Mouse (Mus musculus): ENCODE measurements around the gene Zfp518b. TPM values are rescaled to one million over a fixed set of nuclear protein-coding genes. Genes with fewer than 3 reads are reported as not detected.

Zfp518b gene
- polyA plus RNA-seq (2021; fragmentation: Nextera tagmentation) = 2.1 and 3.4 TPM in 2 replicates
- long read RNA-seq, experiment 1, full-length matches to known transcripts = 5 of 16 reads
- long read RNA-seq, experiment 1, partial matches to known transcripts = 2 of 16 reads
- long read RNA-seq, experiment 1, other reads (novel, unspliced or antisense) = 9 of 16 reads
- long read RNA-seq, experiment 2, full-length matches to known transcripts = 1 of 7 reads
- long read RNA-seq, experiment 2, partial matches to known transcripts = 1 of 7 reads
- long read RNA-seq, experiment 2, other reads (novel, unspliced or antisense) = 5 of 7 reads

DNA sequence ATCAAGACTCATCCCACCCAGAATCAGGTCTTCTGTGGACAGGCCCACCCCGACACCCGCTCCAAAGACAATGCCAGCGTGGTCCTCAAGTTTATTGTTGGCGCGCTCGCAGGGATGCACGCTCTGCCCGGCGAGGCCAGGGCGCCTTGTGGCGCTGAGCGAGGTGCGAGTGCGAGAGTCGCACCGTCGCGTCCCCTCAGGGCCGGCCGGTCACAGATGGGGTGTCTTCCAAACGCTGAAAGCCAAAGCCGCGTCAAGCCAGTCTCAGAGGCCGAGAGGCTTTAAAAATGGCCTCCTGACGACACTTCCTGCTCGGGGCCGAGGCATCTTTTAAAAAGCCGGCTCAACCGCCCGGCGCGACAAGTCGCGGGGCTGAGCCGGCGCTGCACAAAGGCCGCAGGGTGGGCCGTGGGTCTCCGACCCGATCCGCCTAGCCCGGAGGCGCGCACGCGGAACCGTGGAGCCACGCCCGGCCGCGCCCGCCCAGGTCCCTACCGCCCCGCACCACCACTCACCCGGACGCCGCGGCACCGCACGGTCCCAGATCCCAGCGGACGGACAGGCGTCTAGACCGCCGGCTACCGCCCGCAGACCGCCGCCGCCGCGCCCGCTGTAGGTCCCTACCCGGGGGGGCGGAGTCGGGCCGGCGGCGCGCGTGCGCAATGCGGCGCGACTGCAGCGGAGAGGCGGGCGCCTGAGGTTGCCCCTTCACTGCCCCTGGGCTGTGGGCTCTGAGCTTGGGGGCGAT lies at the start of gene Zfp518b:
TSS of gene Zfp518b (minus strand) at position 663 of the 748 bp plus-strand sequence.

Other genes with a start within 250 kb of the Zfp518b start
- 0.53 and 0.97 TPM in 2 replicates for gene Slc2a9, start 181.7 kb downstream of the Zfp518b start, polyA plus RNA-seq (2021; fragmentation: Nextera tagmentation)
- 105 and 134 TPM in 2 replicates for gene Wdr1, start 121.6 kb downstream of the Zfp518b start, polyA plus RNA-seq (2021; fragmentation: Nextera tagmentation)
- 0.20 and 0.23 TPM in 2 replicates for gene Clnk, start 192.0 kb upstream of the Zfp518b start, polyA plus RNA-seq (2021; fragmentation: Nextera tagmentation)